Mouse (Mus musculus) monocyte, adult 2 months (primary cell): Measurements from ENCODE around the gene Ap1m2.
"Not testable (repeated sequence)": the region's sequence is repeated elsewhere in the genome, so short reads cannot be mapped to it uniquely, and the experiment has no call there.

Experiments used
- DNase-seq, 2 experiments: peaks; one replicate each; pipeline ENCODE4 v3.0.0; 2022; ENCODE audit warnings: low spot score in 2 of 2, low read depth in 1 of 2

The Ap1m2 gene

DNA sequence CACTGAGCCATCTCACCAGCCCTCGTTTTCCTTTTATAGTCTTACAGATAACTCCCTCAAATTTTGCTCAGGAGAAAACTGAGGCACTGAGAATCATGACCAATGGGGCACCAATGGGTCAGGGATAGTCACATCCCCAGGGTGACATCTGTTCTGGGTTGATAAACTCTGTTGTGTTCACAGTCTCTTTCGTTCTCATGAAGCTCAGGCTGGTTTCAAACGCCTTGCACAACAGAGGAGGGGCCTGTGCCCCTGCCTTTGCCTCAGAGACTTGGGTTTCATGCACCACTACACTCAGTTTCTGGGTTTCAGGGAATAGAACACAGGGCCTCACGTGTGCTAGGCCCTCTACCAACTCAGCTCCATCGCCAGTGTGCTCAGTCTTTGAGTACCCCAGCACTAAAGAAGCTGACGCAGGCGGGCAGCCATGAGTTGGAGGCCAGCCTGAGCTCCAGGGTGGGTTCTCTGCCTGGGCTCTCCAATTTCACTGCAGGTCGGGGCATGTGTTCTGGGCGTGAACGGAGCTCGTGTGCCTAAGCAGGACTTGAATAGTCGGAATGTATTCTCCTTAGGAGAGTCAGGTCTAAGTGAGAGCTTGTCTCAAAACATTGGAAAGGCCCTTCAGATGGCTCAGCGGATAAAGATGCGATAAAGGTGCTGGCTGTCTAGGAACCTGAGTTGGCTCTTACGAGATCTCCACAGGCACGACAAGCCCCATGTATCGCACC, 47.7 kb downstream of the Ap1m2 start:
- DNase-seq: no peak

DNA sequence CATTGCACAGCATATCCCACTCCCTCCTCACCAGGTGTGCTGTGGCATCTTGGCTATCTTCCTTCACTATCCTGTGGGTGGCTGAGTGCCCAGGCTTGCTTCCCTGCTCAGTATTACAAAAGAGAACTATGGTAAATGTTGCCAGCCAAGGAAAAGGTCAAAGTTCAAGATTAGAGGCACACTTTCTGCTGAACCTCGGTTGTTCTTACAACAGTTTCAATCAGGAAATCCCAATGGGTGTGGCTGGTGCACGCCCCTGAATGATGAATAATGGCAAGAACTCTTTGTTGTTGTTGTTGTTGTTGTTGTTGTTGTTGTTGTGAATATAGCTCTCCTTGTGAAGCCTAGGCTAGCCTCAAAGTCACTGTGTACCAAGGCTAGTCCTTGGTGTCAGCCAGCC, 50.3 kb downstream of the Ap1m2 start:
- peak; percentile 46 to 59 for DNase-seq

DNA sequence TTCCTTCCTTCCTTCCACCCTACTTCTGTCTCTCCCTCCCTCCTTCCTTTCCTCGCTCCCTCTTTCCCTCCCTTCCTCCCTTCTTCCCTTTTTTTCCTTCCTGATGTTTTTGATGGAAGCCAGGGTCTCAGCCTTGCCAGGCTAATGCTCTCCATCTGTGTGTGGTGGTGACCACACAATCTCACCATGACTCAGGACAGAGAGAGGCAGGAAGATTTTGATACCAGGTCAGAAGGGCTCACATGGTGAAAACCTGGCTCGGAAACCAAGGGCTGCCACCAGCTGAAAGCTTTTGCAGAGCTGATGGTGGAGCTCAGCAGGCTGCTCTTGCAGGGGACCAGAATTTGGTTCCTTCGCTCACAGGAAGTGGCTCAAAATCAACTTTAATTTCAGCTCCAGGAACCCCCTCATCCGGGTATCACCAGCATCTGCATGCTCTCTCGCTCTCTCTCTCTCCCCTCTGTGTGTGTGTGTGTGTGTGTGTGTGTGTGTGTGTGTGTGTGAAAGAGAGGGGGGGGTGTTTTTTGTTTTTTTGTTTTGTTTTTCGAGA, 51.6 kb downstream of the Ap1m2 start:
- DNase-seq: no peak

DNA sequence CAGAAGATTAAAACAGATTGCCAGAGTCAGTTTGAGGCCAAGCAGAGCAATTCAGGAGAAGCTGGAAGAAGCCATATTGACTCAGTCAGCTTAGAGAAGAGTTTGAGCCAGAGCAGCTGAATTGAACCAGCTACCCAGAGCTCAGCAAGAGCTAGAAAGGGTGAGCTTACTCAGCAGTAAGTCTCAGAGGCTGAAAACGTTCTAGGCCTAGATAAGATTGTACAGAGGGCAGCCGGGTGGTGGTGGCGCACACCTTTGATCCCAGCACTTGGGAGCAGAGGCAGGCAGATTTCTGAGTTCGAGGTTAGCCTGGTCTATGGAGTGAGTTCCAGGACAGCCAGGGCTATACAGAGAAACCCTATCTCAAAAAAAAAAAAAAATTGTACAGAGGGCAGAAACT, 55.8 kb downstream of the Ap1m2 start:
- not testable (repeated sequence) for DNase-seq

- DNase-seq: no peak
Measured at GRCm38 (mm10) chr9:21254690-21255089, 57.4 kb downstream of the Ap1m2 start.

GRCm38 (mm10) chr9:21251116-21251735, 60.9 kb downstream of the Ap1m2 start:
- no peak for DNase-seq

GRCm38 (mm10) chr9:21250509-21250908, 61.6 kb downstream of the Ap1m2 start:
- DNase-seq: no peak

DNA sequence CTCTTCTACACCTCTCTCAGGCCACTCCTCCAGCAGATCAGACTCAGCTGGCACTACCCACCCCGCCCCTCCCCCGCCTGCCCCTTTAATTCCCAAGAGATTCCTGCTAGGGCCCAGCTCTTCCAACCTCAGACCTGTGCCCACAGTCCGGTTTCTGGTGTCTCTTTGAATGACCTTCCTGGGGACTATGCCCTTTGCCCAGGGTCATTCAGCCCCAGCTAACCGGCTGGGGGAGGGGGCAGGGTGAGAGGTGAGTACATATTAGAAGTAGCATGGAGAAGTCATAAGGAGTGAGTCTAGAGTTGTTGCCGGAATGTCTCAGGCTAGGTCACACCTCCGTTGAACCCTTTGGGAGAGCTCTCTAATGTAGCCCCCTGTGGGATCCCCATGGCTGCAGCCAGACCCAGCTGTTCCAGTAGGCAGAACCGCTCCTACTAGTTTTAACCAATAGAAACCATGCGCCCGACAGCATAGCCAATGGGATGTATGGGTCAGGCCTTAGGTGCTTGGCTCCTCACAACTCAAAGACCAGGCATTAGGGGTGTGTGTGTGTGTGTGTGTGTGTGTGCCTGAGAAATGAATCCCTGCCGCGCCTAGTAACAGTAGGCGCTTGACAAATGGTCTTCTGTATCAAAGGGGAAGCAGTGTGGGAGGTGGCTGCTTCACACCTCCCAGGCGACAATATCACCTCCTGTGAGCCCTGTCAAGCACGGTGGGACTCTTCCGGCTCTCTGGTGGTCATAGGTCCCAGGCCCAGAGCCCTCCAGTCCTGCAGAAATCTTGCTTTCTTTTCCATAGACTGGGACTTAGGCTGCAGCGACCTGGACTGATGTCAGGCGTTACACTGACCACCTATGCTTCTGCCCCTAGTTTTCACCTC, 62.3 kb downstream of the Ap1m2 start:
- no peak for DNase-seq

DNA sequence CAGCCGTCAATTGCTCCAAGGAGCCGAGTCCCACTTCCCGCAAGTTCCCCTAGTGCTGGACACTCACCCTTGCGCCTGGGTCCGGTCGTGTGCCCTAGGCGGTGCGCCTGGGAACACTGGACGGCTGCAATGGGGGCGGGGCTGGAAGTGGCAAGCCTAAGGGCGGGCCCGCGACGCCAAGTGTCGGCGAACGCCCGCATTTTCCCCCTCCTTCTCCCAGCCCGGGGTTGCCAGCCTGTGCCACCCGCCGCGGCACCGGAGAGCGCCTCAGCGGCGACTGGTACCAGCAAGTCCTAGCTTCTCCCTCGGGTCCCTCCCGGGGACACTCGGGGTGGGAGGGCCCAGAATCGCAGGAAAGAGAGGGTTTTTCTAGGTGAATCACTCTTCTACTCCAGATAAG, 63.8 kb downstream of the Ap1m2 start, which contains the start of gene S1pr5:
Gene S1pr5 (minus strand): TSS at position 118 of the 400 bp plus-strand sequence.
- DNase-seq: peak in 1 of 2 experiments; percentile 51

DNA sequence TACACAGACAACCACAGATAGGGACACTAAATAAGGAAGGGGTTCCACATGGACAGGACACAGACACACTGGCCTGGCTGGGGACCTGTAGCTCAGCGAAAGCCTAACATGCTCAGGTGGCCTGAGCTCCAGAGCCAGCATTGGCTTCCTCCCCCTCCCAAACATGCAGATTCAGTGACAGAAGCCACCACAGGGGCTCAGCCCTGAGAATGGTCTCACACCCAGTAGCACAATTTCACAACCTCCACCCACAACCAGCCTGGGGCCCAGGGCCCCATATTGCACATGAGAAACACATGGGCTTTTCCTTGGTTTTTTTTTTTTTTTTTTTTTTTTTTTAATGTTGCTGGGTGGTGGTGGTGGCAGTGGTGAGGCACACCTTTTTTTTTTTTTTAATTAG, 65.8 kb downstream of the Ap1m2 start:
- no peak for DNase-seq

- no peak for DNase-seq
Measured at GRCm38 (mm10) chr9:21245113-21245487, 67.0 kb downstream of the Ap1m2 start.

DNA sequence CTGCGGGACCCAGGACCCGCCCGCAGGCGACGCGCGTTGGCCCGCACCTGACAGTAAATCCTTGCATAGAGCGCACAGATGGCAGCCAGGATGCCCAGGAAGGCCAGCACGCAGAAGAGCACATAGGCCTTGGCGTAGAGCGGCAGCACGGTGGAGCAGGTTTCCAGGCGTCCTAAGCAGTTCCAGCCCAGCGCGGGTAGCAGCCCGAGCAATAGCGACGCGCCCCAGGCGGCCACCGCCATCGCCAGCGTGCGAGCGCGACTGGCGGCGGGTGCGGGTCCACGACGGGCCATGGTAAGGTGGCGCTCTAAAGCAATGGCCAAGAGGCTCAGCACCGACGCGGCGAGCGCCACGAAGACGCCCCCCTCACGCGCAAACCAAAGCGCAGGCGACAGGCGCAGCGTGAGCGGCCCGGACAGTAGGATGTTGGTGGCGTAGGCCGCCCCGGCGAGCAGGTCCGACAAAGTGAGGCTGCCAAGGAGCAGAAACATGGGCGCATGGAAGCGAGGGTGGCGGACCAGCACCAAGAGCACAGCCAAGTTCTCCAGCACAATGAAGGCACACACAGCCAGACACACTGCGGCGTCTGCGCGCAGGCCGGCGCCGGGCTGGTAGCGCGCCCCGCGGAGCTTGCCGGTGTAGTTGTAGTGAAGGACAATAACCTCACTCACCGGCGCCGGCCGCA, 67.6 kb downstream of the Ap1m2 start:
- DNase-seq: no peak
